Mouse (Mus musculus) right cerebral cortex, adult 18-20 months (tissue): Measurements from ENCODE around the gene 4933411K16Rik.

Experiments
- DNase-seq: peaks from one replicate; pipeline ENCODE4 v3.0.0; 2022; ENCODE audit warnings: mixed read lengths

Gene 4933411K16Rik

DNA sequence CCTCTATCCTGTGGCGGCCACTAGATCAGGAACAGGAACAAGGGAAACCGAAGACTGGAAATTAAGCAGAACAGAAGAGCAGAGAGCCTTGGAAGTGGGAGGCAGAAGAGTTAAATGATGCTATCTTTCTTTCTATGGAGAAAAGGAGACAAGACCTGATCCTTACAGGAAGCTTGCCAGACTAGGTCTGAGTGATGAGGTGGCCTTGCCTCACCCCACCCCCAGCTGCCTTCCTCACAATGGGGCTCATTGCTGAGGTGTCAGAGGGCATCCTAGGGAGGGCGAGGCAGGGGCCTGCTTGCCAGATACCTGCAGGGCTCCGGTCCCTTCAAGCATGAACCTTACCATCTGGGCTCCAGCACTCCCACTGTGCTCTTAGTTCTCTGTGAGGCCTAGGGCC lies at the start of gene 4933411K16Rik:
Gene 4933411K16Rik, plus strand, starts transcription at position 301 of the 400 bp plus-strand sequence.
- no peak for DNase-seq

DNA sequence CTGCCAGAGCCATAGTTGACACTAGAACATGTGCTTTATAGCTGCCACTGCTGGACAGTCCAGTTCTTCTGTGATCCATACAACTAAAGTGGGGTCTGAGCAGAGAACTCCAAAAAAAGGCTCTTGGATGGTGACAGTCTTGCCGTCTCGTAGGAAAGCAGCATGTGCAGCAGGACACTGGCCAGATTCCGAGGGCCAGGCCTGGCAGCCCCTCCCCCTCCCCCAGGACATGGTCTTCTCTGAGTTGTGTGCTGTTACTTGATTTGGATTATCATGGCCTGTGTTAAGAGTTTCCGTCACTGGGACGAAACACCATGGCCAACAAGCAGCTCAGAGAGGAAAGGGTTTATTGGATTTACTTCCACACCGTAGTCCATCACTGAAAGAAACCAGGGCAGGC lies 47.8 kb upstream of the 4933411K16Rik start:
- DNase-seq = no peak

DNA sequence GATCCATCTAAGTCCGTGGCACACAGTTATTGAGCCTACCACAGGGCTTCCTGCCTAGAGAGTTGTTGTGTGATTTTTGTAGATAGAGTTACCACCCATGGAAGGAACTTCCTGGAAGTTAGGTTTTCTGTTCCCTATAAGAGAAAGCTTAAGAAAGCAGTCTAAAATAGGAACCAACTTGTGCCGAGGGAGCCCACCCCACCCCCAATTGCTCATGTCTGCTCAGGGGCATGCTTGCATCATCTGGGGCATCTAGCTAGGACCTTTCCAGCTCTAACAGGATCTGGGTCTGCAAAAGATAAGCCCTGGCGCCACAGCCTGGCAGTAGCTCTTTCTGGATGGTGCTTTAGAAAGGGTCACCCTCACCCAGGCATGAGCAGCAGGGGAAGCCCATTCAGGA lies 46.4 kb upstream of the 4933411K16Rik start:
- no peak for DNase-seq

DNA sequence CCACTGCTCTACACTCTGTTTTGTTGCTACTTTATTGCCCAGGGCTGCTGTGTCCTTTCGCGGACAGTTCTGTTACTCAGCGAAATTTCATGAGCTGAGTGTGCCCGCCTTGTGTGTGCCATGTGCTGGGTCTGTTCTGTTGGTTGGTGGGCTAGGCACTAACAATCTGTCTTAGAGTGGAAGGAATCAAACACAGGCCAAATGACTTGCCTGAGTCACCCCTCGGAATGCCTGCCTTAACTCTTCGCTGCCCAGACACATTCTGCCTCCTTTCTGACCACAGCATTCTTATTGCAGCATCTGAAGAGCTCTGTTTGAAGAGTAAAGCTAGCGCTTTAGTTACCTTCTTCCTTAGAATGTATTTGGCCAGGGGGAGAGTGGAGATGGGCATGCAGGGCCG lies 45.5 kb upstream of the 4933411K16Rik start:
- DNase-seq = no peak

DNA sequence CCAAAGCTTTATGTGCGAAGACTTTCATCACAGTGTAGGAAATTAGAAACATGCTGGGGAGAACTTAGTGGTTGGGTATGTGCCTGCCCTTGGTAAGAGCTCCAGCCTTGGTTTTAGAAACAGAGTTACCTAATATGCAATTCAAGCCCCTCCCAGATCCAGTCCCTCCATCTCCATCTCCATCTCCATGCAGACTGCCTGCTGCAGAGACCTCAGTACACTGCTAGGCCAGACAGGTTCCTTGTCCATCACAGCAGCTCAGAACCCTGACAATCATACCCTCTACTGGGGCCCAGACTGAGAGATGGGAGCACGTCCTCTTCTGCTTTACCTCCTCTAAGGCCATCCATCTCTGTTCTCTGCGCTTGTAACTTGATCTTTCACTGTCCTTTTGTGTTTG lies 43.5 kb upstream of the 4933411K16Rik start:
- DNase-seq = no peak

DNA sequence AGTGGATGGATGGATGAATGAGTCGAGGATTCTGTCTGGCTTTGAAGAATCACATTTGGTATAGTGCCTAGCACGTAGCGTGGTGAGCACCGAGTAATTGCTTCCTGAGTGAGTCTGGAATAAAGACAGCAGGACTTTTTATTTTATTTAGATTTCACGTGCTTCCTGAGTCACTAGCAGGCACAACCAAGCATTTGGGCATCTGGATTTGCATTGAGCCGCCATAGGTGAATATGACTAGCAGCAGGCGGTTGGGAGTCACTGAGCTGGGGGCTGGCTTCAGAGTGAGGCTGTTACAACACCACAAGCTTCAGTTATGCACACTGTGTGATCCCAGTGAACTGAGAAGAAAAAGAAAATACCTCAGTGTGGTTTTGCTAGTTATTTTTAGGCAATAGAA lies 43.0 kb upstream of the 4933411K16Rik start:
- DNase-seq = no peak

DNA sequence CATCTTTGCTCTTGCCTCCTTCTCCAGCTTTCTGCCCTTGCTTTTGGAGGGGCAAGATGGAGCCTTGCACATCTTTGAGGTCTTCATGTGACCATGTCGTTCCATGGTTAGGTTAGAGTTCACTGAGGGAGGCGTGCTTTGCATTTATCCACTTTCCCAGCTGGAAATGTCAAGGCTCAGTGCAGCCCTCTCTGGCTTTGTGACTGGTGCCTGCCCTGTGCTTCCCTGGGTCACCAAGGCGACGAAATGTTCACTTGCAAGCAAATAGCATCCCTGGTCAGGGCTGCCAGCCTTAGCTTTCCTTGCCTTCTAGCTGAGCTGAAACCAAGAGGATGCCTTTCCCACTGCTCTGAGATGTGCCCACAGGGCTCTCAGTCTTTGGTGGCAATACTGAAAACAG lies 41.6 kb upstream of the 4933411K16Rik start:
- no peak for DNase-seq

DNA sequence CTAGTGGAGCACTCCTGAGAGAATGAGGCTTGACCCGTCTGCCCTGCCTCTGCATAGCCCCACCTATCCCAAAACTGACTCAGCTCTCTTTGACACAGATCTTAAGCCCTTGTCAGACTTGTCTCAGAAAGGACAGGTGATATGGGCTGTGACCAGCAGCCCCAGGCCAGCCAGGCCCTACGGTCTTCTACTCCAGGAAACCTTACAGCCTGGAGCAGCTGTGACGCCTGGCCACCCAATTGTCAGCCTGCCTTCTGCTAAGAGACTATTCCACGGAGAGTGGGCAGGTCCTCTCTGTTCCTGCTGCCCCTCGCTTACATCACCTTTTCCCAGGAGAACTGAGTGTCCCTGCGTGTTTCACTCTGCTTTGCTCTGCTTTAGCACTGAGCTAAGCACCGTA lies 40.9 kb upstream of the 4933411K16Rik start:
- no peak for DNase-seq

DNA sequence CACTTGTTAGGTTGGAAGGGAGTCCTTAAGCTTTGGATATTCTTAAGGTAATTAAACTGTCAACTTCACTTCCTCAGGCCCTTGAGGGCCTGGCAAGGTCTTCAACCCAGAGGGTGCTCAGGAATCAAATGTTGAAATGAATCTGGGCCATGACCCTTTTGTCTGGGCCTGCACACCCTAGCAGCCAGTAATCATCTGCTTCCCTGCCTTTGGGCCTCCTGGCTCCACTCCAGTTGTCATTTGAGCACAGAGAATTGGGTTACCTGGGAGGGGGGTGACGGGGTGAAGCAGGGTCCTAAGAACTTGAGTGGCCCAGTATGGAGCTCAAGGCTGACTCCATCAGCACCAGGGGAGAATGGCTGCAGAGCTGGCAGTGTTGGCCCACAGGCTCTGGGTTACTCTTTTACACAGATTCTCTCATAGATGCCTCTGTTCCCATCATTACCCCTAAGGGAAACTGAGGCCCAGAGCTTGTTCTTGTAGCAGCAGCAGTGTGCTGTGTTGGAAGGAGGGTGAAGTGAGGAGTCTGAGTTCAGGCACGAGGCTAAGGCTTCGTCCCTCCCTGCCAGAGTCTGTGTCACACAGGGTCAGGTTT lies 37.7 kb upstream of the 4933411K16Rik start:
- no peak for DNase-seq

DNA sequence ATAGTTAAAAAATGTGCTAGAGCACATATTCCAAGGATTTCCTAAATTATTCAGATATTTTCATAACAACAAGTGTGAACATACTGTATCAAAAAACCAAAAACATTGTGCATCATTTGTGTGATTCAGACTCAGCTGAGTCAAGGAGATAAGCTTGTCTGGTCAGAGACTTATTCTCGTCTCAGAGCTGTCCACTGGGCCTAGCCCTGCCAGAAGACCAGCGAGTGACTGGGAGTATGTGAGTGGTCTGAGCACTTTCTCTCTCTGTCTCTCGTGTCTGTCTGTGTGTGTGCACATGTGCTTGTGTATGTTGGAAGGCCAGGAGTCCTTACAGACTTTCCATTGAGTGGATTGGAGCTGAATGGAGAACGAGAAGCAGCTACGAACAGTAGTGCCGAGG lies 37.0 kb upstream of the 4933411K16Rik start:
- DNase-seq = no peak

DNA sequence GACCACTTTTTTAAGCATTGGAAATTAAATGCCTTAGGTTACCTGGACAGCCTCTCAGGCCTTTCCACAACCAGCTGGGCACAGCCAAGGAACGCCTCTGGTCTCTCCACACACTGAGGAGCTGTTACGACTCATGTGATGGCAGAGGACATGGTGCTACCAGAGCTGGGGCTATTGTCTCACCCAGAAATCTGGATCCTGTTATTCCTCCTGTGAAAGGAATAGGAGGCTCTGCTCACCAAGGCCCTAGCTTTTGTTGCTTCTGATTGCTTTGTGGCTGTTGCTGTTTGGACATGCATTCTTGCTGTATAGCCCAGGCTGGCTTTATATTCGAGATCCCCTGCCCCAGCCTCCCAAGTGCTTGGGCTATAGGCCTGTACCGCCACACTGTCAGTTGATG lies 35.8 kb upstream of the 4933411K16Rik start:
- no peak for DNase-seq

DNA sequence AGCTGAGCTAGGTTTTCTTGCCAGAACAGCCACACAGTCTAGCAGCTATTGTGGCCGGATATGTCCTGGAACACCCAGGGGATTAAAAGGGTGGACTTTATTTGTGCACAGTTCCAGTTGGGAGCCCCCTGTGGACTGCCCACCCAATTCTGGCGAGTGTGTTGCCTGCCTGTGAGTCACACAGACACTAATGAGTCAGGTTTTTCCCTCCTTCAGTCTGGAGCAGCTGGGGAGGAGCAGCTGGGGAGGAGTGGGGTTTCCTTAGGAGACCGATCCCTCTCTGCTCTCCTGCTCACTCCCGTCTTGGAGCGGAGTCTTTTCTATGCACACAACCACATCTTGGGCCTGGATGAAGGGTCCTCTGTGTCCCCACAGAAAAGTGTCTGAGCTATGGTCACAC lies 35.2 kb upstream of the 4933411K16Rik start:
- DNase-seq = peak; percentile 79

DNA sequence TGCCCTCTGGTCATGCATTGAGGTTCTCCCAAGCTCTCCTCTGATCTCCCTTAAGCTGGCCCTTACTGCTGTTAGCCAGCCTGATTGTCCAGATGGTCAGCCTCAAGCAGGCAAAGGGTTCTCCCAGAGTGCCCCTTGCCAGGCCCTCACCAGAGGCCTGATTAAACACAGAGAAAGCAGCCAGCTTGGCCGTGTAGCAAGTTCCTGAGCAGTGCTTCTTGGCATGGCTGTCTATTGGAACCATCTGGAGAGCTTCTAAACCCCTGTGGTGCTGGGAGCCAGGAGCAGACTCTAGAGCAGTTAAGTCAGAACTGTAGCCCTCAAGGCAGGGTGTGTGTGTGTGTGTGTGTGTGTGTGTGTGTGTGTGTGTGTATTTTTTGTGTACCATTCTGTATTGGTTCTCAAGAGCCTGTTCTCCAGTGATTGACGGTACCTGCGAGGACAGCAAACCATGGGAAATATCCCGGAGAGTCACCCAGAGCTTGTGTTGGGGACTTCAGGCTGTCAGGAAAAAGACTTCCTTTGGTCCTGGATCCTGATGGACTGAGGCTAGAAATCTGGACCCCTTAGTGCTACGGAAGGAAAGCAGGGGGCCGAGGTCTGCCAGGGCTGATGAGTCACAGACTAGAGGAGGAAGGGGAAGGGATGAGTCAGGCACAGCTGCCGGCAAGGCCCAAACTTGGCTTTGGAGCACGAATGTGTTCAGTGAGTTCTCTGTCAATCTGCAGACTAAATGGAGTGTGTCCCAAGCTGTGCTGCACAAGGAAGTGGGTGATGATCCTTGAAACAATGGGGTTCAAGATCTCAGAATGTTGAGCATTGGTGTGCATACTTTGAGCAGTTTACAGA lies 34.4 kb upstream of the 4933411K16Rik start:
- peak; percentile 75 for DNase-seq

DNA sequence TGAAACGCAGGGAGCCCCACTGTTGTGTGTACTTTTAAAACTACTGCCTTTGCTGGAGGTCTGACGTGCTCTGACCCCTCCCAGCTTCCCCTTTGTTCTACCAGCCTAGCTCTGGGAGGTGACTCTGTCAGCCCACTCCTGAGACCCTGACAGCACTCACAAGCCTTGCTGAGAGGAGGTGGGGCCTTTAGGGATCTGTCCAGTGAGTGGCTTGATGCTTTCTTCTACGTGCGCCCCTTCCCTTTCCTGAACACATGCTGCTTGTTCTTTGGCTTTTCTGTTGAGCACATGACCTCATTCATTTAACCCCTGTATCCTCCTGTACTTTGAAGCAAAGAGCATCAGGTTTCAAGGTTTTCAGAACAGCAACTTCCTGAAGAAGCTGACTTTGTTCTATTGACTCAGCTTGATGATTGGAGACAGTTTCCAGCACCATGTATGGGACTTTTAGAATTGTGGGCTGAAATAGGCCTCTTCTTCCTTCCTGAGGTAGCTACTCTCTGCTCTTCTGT lies 33.0 kb upstream of the 4933411K16Rik start:
- DNase-seq = no peak

DNA sequence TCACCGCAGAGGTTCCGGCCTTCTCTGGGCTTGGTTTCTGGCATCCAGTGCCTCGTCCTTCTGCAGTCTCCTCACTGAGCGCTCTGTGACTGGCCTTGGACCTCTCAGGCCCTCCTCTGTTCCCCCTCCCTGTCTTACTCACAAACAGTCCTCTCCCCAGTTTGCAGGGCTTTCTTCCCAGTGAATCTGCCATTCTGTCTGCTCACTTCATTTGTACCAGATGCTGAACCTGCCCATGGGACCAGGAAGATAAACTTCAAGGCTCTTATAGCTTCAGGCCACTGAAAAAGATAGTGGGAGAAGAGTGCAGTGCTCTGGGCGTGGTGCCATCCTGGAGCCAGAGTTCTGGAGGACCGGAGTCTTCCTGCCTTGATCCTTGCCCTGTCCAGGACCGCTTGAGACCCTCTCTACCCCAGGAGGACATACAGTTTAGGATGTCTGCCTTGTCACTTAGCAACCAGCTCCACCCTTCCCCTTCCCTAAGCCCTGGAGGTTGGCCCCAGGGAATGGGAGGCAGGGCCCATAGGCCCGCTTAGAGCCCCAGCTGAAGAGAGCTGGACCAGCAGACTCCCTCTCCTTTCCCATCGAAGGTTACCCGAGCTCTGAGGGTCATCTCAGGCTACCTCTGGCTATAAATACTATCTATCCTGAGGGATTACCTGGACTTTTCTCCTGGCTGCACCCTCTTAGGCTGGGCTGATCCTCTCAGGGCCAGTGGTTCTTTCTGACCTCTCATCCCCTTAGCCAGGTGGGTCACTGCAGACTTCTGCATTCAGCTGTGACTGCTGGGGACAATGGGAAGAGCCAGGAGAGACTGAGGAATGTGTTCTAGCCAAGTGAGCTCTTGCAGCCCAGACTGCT lies 30.1 kb upstream of the 4933411K16Rik start:
- no peak for DNase-seq

DNA sequence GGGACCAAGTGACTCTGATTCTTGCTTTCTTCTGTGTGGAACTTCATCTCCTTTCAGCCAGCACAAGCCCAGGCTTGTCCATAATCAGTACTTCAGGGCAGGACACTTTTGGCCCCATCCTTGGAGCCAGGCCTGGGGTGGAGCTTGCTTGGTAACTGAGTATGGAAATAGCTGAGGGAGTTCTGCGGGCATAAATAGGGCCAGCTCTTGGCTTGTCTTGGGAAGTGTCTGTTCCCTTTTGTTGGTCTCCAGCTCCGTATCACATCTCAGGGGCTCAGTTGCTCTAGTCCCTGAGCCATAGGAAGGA lies 29.6 kb upstream of the 4933411K16Rik start:
- DNase-seq = no peak

DNA sequence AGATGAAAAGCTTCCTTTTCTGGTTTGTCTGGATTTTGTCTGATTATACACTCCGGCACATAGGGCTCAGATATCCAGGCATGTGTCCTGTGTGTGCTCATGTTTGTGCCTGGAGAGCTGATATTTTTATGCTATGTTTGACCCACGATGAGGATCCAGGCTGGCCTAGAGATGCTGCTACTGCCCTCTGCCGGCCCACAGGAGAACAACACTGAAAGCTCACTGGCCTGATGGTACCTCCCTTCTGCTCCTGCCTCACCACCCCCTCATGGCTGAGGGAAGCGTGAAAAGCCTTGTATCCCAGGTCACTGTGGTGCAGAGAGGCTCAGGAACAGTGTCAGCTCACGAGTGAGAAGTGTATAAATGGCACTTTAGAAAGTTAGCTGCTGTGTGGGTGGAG lies 25.9 kb upstream of the 4933411K16Rik start:
- DNase-seq = peak; percentile 80

DNA sequence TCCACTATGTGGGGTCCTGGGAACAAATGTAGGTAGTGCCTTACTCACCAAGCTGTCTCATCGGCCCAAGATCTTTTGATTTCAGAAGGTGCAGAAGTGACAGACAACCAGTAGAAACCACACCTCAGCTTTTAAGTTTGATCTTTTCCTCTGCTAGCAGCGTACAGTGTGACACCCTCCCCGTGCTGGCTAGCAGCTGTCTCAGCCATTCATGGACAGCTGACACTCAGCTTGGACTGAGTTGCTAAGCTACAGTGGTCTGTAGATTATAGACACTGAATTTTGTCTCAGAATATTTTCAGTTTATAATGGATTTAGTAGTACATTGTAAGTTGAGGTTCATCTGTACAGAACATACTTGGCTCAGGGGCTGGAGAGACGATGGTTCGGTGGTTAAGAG lies 20.9 kb upstream of the 4933411K16Rik start:
- no peak for DNase-seq

DNA sequence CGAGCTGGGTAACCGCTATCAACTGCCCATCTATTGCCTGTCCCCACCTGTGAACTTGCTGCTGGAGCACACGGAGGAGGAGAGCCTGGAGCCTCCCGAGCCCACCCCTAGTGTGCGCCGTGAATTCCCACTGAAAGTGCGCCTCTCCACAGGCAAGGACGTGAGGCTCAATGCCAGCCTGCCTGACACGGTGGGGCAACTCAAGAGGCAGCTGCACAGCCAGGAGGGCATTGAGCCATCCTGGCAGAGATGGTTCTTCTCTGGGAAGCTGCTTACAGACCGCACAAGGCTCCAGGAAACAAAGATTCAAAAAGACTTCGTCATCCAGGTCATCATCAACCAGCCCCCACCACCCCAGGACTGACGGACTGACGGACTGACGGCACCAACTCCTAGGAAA lies 18.4 kb upstream of the 4933411K16Rik start:
- no peak for DNase-seq

DNA sequence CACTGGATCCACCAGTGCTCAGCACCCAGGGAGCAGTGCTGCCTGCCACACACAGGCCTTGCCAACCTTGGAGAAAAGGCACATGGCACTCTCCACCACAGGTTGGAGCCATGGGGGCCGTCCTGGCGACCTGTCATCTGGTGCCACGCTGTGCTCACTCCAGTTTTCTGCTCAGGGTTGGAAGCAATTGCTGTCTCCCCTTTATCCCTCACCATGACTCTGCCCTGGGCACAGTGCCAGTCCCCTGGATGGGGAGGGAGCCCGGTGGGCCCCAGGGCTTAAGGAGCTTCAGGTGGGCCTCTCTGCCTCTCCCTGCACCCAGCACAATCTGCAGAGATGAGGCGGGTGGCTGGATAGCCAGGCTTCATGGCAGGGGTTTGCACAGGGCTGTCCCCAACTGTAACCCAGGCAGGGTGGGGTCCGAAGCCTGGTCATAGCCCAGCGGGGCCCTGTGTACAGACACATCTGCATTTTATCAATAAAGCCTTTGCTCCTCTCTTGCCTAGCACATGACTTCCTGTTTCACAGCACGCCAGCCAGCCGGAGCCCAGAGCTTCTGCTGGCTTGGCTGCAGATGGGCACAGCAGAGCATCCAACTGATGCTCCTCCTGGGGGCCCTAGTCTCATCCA lies 17.8 kb upstream of the 4933411K16Rik start:
- DNase-seq = no peak

DNA sequence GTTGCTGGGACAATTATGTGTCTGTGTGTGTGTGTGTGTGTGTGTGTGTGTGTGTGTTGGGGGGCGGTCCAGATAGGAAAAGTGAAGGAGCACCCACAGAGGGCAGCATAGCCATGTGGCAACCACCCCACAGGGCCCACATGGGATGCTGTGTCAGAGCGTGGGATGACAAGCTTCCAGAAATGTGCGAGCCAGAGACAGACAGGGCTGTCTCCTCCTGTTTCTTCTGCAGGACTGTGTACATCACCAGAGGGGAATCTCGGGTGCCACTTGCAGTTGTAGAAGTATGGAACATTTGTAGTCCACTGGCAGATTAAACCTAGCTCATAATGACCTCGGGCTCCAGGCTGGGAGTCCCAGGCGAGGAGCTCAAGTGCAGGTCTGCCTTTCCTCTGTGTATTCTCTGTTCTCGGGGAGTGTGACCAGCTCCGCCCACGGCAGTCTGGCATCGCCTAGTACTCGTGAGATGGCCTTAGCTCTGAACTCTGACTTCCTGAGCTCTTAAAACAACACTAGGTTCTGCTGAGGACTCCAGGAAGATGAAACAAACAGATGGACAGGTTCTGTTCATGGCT lies 17.1 kb upstream of the 4933411K16Rik start:
- peak; percentile 31 for DNase-seq

DNA sequence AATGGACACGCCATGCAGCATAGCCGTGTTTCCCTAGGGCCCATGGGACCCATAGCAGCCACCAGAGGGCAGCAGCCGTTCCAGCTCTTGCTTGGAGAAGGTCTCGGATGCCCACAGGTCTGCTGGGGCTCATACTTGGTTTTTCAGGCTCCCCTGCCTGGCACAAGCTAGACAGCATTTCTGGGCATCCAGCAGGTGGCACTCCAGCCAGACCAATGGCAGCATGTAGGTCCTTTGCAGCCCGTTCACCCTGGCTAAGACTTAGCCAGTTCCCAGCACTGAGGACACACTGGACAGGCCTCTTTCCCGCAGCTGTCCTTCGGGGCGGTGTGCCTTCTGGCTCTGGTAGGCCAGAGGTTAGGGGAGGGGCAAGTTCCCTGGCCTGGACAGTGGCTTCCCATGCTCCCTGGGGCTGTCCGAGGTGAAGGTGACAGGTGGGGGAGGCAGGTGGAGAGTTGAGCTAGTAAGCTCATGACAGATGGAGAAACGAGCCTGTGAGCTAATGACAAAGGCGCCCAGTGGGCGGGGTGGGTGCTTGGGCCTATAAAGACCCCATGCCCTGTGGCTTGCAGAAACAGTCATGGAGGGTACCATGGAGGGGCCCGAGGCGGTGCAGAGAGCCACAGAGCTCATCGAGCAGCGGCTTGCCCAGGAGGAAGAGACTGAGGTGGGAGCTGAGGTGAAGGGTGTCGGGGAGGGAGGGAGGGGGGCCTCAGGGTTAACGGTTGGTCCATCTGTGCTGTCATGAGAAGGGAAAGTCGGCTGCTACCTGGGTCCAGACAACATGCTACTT lies 16.4 kb upstream of the 4933411K16Rik start, which contains the start of gene Ankrd2:
Gene Ankrd2, plus strand, starts transcription at position 545 of the 793 bp plus-strand sequence.
- DNase-seq = peak; percentile 85
